Mouse (Mus musculus): ENCODE measurements around the gene Dnah7c.
"Not testable (repeated sequence)": the region's sequence is repeated elsewhere in the genome, so short reads cannot be mapped to it uniquely, and the experiment has no call there.

DNA sequence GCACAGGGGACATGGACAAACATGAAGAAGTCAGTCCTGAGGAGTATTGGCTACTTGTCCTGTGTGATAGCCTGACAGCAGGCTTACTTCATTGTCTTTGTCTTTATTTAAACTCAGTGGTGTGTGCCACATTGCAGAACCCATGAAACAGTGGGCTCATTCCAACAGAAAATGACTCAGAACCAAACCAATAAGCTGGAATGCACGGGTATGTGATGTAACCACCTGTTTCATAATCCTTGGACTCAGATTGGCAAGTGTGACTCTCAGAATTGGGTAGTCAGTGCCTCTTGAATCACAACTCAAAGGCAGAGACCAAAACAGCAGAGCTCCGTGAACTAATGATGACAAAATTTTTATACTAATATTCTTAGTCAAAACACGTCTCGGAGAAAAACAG is 356.8 kb downstream of the Dnah7c start:
- TF ChIP-seq CTCF, POLR2A (IDR thresholded peaks at IDR 0.05; ENCODE audit: insufficient read depth, low read depth, low read length): not testable (repeated sequence)

All from olfactory bulb, adult 2 months (tissue).